Mouse (Mus musculus) ES-E14 (cell line): ENCODE measurements around the gene Vmn1r59.

Experiments used
- HCFC1 ChIP-seq: IDR thresholded peaks from 2 replicates; pipeline ENCODE4 v1.6.1; 2012; ENCODE audit warnings: low read length, inconsistent platforms, borderline replicate concordance; ENCODE audit not compliant: insufficient read depth
- MAFK ChIP-seq: IDR thresholded peaks from 2 replicates; pipeline ENCODE4 v1.6.1; 2014; ENCODE audit warnings: mild to moderate bottlenecking, low read depth, low read length, inconsistent platforms; ENCODE audit not compliant: insufficient read depth
- ZC3H11A ChIP-seq: IDR thresholded peaks from 2 replicates; pipeline ENCODE4 v1.6.1; 2012; ENCODE audit warnings: low read depth, mild to moderate bottlenecking, inconsistent platforms, low read length, borderline replicate concordance

- no peak for TF ChIP-seq ZC3H11A
- no peak for TF ChIP-seq HCFC1
- no peak for TF ChIP-seq MAFK
Measured at GRCm38 (mm10) chr7:5406201-5406600, 50.4 kb downstream of the Vmn1r59 start.
